ENCODE assay signal across 16 mouse cellular contexts in genomic region chr3:151000217-151000616, GRCm38 (mm10).
DNase-seq lines count a peak whose midpoint lies in the region; ATAC-seq and TF ChIP-seq lines count a peak whose summit lies in the region.
"Had no signal": no experiment of that assay in that cellular context is flagged by ENCODE, and none has a peak within 500 bp of the region (broad histone marks: within the 10 kb centered on the region; RNA-seq: fewer than 3 reads in every experiment).

No protein-coding gene starts in this region.

- TF ChIP-seq CTCF in thymus, adult 2 months (IDR thresholded peaks at IDR 0.05; ENCODE audit: borderline replicate concordance, control insufficient read depth, extremely low read depth, insufficient read depth, low read length, poor library complexity): no peak

- WGBS in hindbrain, embryonic 10.5 days: 9% methylated on average over 5 of the region's 5 CpGs
- WGBS in hindbrain, embryonic 16.5 days: 14% methylated on average over 5 of the region's 5 CpGs
- WGBS in midbrain, embryonic 11.5 days: 28% methylated on average over 5 of the region's 5 CpGs
- 27% methylated on average over 5 of the region's 5 CpGs for WGBS in midbrain, embryonic 14.5 days
- WGBS in embryonic facial prominence, embryonic 10.5 days: 16% methylated on average over 5 of the region's 5 CpGs
- 8% methylated on average over 5 of the region's 5 CpGs for WGBS in neural tube, embryonic 12.5 days
- WGBS in heart, embryonic 11.5 days (ENCODE audit: insufficient replicate concordance): 28% methylated on average over 5 of the region's 5 CpGs
- 73% methylated on average over 5 of the region's 5 CpGs for WGBS in thymus, adult 2 months

- H3K4me3 ChIP-seq in hindbrain, embryonic 10.5 days: no peak overlapping the region
- H3K4me3 ChIP-seq in hindbrain, embryonic 16.5 days (ENCODE audit: low read length): no peak overlapping the region
- H3K4me3 ChIP-seq in midbrain, embryonic 11.5 days (ENCODE audit: low read depth, low read length): no peak overlapping the region
- H3K4me3 ChIP-seq in midbrain, embryonic 14.5 days (replicated peaks; ENCODE audit: low read depth, low read length): no peak overlapping the region
- H3K4me3 ChIP-seq in embryonic facial prominence, embryonic 10.5 days: no peak overlapping the region
- no peak overlapping the region for H3K4me3 ChIP-seq in neural tube, embryonic 12.5 days
- no peak overlapping the region for H3K4me3 ChIP-seq in heart, embryonic 11.5 days (ENCODE audit: low read depth, low read length)
- no peak overlapping the region for H3K4me3 ChIP-seq in thymus, adult 2 months (ENCODE audit: control insufficient read depth, insufficient read depth, low read length)
- H3K4me3 ChIP-seq: embryonic facial prominence, embryonic 12.5 days; heart, adult 2 months; midbrain, embryonic 15.5 days had no signal

- no peak for ATAC-seq in hindbrain, embryonic 16.5 days
- 0 out of 2 replicates have a peak, but pooled peaks have one; percentile 57 for ATAC-seq in midbrain, embryonic 11.5 days (ENCODE audit: low FRiP score)
- ATAC-seq in midbrain, embryonic 14.5 days (ENCODE audit: low FRiP score, low TSS enrichment): no peak
- peak; percentile 53; the same call in 1 of the 2 replicates for ATAC-seq in neural tube, embryonic 12.5 days (ENCODE audit: low FRiP score, low read depth)
- ATAC-seq in heart, embryonic 11.5 days (replicated peaks; ENCODE audit: insufficient number of reproducible peaks, low FRiP score, low TSS enrichment): no peak
- ATAC-seq: CD4-positive, CD25-positive, alpha-beta regulatory T cell, adult 4 months; midbrain, embryonic 15.5 days; Patski had no signal

- peaks cover 23% of the 10 kb centered on the region for H3K4me1 ChIP-seq in hindbrain, embryonic 10.5 days (replicated peaks)
- no peaks in the 10 kb centered on the region for H3K4me1 ChIP-seq in hindbrain, embryonic 16.5 days (ENCODE audit: control insufficient read depth, insufficient read depth, low read depth, low read length)
- no peaks in the 10 kb centered on the region for H3K4me1 ChIP-seq in midbrain, embryonic 11.5 days (ENCODE audit: control insufficient read depth, insufficient read depth, low read length)
- H3K4me1 ChIP-seq in midbrain, embryonic 14.5 days (ENCODE audit: control insufficient read depth, insufficient read depth, low read length): 0 out of 2 replicates have a peak, but pooled peaks cover 3% of the 10 kb centered on the region
- H3K4me1 ChIP-seq in embryonic facial prominence, embryonic 10.5 days: peaks cover 6% of the 10 kb centered on the region
- H3K4me1 ChIP-seq in neural tube, embryonic 12.5 days: no peaks in the 10 kb centered on the region; the same call in 1 of the 2 replicates
- H3K4me1 ChIP-seq in heart, embryonic 11.5 days (ENCODE audit: control insufficient read depth, insufficient read depth, low read length): no peaks in the 10 kb centered on the region
- no peaks in the 10 kb centered on the region for H3K4me1 ChIP-seq in thymus, adult 2 months (replicated peaks; ENCODE audit: control insufficient read depth, insufficient read depth, low read length)
- H3K4me1 ChIP-seq: embryonic facial prominence, embryonic 12.5 days; midbrain, embryonic 15.5 days had no signal

- DNase-seq in hindbrain, embryonic 10.5 days (ENCODE audit: low spot score): peak; percentile 84
- DNase-seq in midbrain, embryonic 11.5 days (ENCODE audit: low spot score, missing footprints): no peak
- DNase-seq in midbrain, embryonic 14.5 days: no peak
- peak; percentile 67 for DNase-seq in embryonic facial prominence, embryonic 10.5 days (ENCODE audit: low spot score)
- no peak for DNase-seq in thymus, adult 2 months
- DNase-seq: cerebellum, adult 18-20 months; heart, adult 2 months; heart, postnatal 4 days; lung, adult 2 months had no signal

- peaks cover 4% of the 10 kb centered on the region for H3K27me3 ChIP-seq in hindbrain, embryonic 10.5 days (ENCODE audit: insufficient read depth, poor library complexity, severe bottlenecking)
- no peaks in the 10 kb centered on the region for H3K27me3 ChIP-seq in hindbrain, embryonic 16.5 days (replicated peaks; ENCODE audit: control insufficient read depth, insufficient read depth, low read length)
- no peaks in the 10 kb centered on the region for H3K27me3 ChIP-seq in midbrain, embryonic 11.5 days (ENCODE audit: control insufficient read depth, insufficient read depth, low read length)
- H3K27me3 ChIP-seq in midbrain, embryonic 14.5 days (ENCODE audit: control insufficient read depth, insufficient read depth, low read length): no peaks in the 10 kb centered on the region
- no peaks in the 10 kb centered on the region for H3K27me3 ChIP-seq in embryonic facial prominence, embryonic 10.5 days (replicated peaks; ENCODE audit: low read depth, poor library complexity, severe bottlenecking)
- no peaks in the 10 kb centered on the region for H3K27me3 ChIP-seq in neural tube, embryonic 12.5 days (replicated peaks)
- no peaks in the 10 kb centered on the region for H3K27me3 ChIP-seq in heart, embryonic 11.5 days (ENCODE audit: control insufficient read depth, insufficient read depth, low read length)
- H3K27me3 ChIP-seq in thymus, adult 2 months (ENCODE audit: control insufficient read depth, insufficient read depth, low read length): no peaks in the 10 kb centered on the region
- H3K27me3 ChIP-seq: embryonic facial prominence, embryonic 12.5 days; midbrain, embryonic 15.5 days; Patski had no signal

- H3K9me3 ChIP-seq in hindbrain, embryonic 10.5 days: no peaks in the 10 kb centered on the region
- no peaks in the 10 kb centered on the region for H3K9me3 ChIP-seq in hindbrain, embryonic 16.5 days (ENCODE audit: control insufficient read depth, low read length)
- no peaks in the 10 kb centered on the region for H3K9me3 ChIP-seq in midbrain, embryonic 11.5 days (ENCODE audit: control insufficient read depth, low read length)
- H3K9me3 ChIP-seq in midbrain, embryonic 14.5 days (ENCODE audit: control insufficient read depth, low read length): no peaks in the 10 kb centered on the region
- H3K9me3 ChIP-seq in embryonic facial prominence, embryonic 10.5 days: no peaks in the 10 kb centered on the region
- H3K9me3 ChIP-seq in neural tube, embryonic 12.5 days: no peaks in the 10 kb centered on the region
- H3K9me3 ChIP-seq in heart, embryonic 11.5 days (replicated peaks; ENCODE audit: control insufficient read depth, low read length): no peaks in the 10 kb centered on the region
- H3K9me3 ChIP-seq: embryonic facial prominence, embryonic 12.5 days; midbrain, embryonic 15.5 days had no signal

- H3K9ac ChIP-seq in hindbrain, embryonic 16.5 days (ENCODE audit: low read depth, low read length): no peak overlapping the region
- no peak overlapping the region for H3K9ac ChIP-seq in midbrain, embryonic 11.5 days (ENCODE audit: low read length)
- no peak overlapping the region for H3K9ac ChIP-seq in midbrain, embryonic 14.5 days (replicated peaks; ENCODE audit: low read length)
- no peak overlapping the region for H3K9ac ChIP-seq in neural tube, embryonic 12.5 days
- no peak overlapping the region for H3K9ac ChIP-seq in heart, embryonic 11.5 days (ENCODE audit: low read depth, low read length)
- H3K9ac ChIP-seq: embryonic facial prominence, embryonic 12.5 days; midbrain, embryonic 15.5 days had no signal

- no peak for TF ChIP-seq POLR2A in thymus, adult 2 months (IDR thresholded peaks at IDR 0.05; ENCODE audit: control insufficient read depth, extremely low read depth, insufficient read depth, low read length, poor library complexity)

- H3K27ac ChIP-seq in hindbrain, embryonic 10.5 days: no peak overlapping the region
- H3K27ac ChIP-seq in hindbrain, embryonic 16.5 days (ENCODE audit: low read depth, low read length): no peak overlapping the region
- H3K27ac ChIP-seq in midbrain, embryonic 11.5 days (ENCODE audit: low read depth, low read length): no peak overlapping the region
- no peak overlapping the region for H3K27ac ChIP-seq in midbrain, embryonic 14.5 days (replicated peaks; ENCODE audit: low read depth, low read length)
- no peak overlapping the region for H3K27ac ChIP-seq in embryonic facial prominence, embryonic 10.5 days (replicated peaks)
- no peak overlapping the region for H3K27ac ChIP-seq in neural tube, embryonic 12.5 days
- H3K27ac ChIP-seq in heart, embryonic 11.5 days (ENCODE audit: low read depth, low read length): no peak overlapping the region
- no peak overlapping the region for H3K27ac ChIP-seq in thymus, adult 2 months (ENCODE audit: control insufficient read depth, insufficient read depth, low read length)
- H3K27ac ChIP-seq: embryonic facial prominence, embryonic 12.5 days; heart, adult 2 months; midbrain, embryonic 15.5 days had no signal

- H3K36me3 ChIP-seq in hindbrain, embryonic 10.5 days: no peaks in the 10 kb centered on the region
- no peaks in the 10 kb centered on the region for H3K36me3 ChIP-seq in hindbrain, embryonic 16.5 days (ENCODE audit: control insufficient read depth, insufficient read depth, low read length)
- H3K36me3 ChIP-seq in midbrain, embryonic 11.5 days (ENCODE audit: control insufficient read depth, insufficient read depth, low read length): no peaks in the 10 kb centered on the region
- no peaks in the 10 kb centered on the region for H3K36me3 ChIP-seq in midbrain, embryonic 14.5 days (ENCODE audit: control insufficient read depth, insufficient read depth, low read length)
- H3K36me3 ChIP-seq in embryonic facial prominence, embryonic 10.5 days (replicated peaks): no peaks in the 10 kb centered on the region
- H3K36me3 ChIP-seq in neural tube, embryonic 12.5 days: no peaks in the 10 kb centered on the region
- no peaks in the 10 kb centered on the region for H3K36me3 ChIP-seq in heart, embryonic 11.5 days (ENCODE audit: control insufficient read depth, insufficient read depth, low read length)
- H3K36me3 ChIP-seq in thymus, adult 2 months (ENCODE audit: control insufficient read depth, insufficient read depth, low read length): no peaks in the 10 kb centered on the region
- H3K36me3 ChIP-seq: embryonic facial prominence, embryonic 12.5 days; midbrain, embryonic 15.5 days had no signal

- no peak overlapping the region for H3K4me2 ChIP-seq in hindbrain, embryonic 16.5 days (ENCODE audit: low read length)
- no peak overlapping the region for H3K4me2 ChIP-seq in midbrain, embryonic 11.5 days
- H3K4me2 ChIP-seq in midbrain, embryonic 14.5 days (ENCODE audit: low read length): no peak overlapping the region
- no peak overlapping the region for H3K4me2 ChIP-seq in neural tube, embryonic 12.5 days (replicated peaks)
- no peak overlapping the region for H3K4me2 ChIP-seq in heart, embryonic 11.5 days
- H3K4me2 ChIP-seq: embryonic facial prominence, embryonic 12.5 days; midbrain, embryonic 15.5 days had no signal

Comparison
In these comparisons a context has a peak if more than half of its experiments do, and no peak if none do; other contexts are left out.
1. ATAC-seq: peak in midbrain, embryonic 11.5 days (single experiment) and neural tube, embryonic 12.5 days (single experiment); none in hindbrain, embryonic 16.5 days (single experiment), midbrain, embryonic 14.5 days (single experiment) and heart, embryonic 11.5 days (single experiment).
2. DNase-seq: peak in hindbrain, embryonic 10.5 days (single experiment) and embryonic facial prominence, embryonic 10.5 days (single experiment); none in midbrain, embryonic 11.5 days (single experiment), midbrain, embryonic 14.5 days (single experiment) and thymus, adult 2 months (single experiment).